Mouse (Mus musculus) intestine, embryonic 14.5 days (tissue): ENCODE data around the gene Nrf1. TPM values are rescaled to one million over a fixed set of nuclear protein-coding genes. Genes with fewer than 3 reads are reported as not detected.

Experiments
- ATAC-seq: fragments of 200-750 bp; cut with Nextera tagmentation; replicated peaks from 2 replicates; pipeline ENCODE4 v1.8.0; 2017; ENCODE audit warnings: low read depth, moderate number of reproducible peaks, moderate TSS enrichment, moderate library complexity; ENCODE audit not compliant: low FRiP score, low TSS enrichment
- DNase-seq: peaks from one replicate; pipeline ENCODE4 v3.0.0-alpha.2; 2018; ENCODE audit warnings: low spot score
- H3K27ac ChIP-seq: fragments of 300-500 bp; sonication (generic); 2 replicates; pipeline ENCODE4 v1.5.1; 2014; ENCODE audit warnings: low read depth, mild to moderate bottlenecking, control low read depth
- H3K27me3 ChIP-seq: fragments of 300-500 bp; sonication (generic); replicated peaks from 2 replicates; pipeline ENCODE4 v1.6.1; 2014; ENCODE audit warnings: low read length, control low read depth; ENCODE audit not compliant: control insufficient read depth, insufficient read depth
- H3K36me3 ChIP-seq: fragments of 300-500 bp; sonication (generic); 2 replicates; pipeline ENCODE4 v1.6.1; 2014; ENCODE audit warnings: low read length, control low read depth; ENCODE audit not compliant: control insufficient read depth, insufficient read depth
- H3K4me1 ChIP-seq: fragments of 300-500 bp; sonication (generic); replicated peaks from 2 replicates; pipeline ENCODE4 v1.6.1; 2014; ENCODE audit warnings: low read length, control low read depth, mixed read lengths; ENCODE audit not compliant: control insufficient read depth, insufficient read depth
- H3K4me2 ChIP-seq: fragments of 300-500 bp; sonication (generic); 2 replicates; pipeline ENCODE4 v1.6.1; 2014; ENCODE audit warnings: low read length
- H3K4me3 ChIP-seq: fragments of 300-500 bp; sonication (generic); 2 replicates; pipeline ENCODE4 v1.5.1; 2014; ENCODE audit warnings: low read depth, low read length, control low read depth, mixed read lengths
- H3K9ac ChIP-seq: fragments of 300-500 bp; sonication (generic); 2 replicates; pipeline ENCODE4 v1.6.1; 2014; ENCODE audit warnings: mild to moderate bottlenecking, low read length
- H3K9me3 ChIP-seq: fragments of 300-500 bp; sonication (generic); 2 replicates; pipeline ENCODE4 v1.6.1; 2016; ENCODE audit warnings: low read length, control low read depth; ENCODE audit not compliant: control insufficient read depth
- WGBS: fragments of 180-500 bp; shearing (Covaris S2); extraction: QIAGEN DNeasy Blood & Tissue Kit; methylation state at CpG from one replicate; pipeline ENCODE4 v1.1.7; 2014; 5-methylcytosine and 5-hydroxymethylcytosine counted together
- polyA plus RNA-seq: library from polyadenylated mRNA; unstranded; fragments of >200 nt; fragmentation: Nextera tagmentation; extraction: Ambion mirVana; gene quantifications from 2 replicates; pipeline ENCODE4 v1.2.1, GENCODE M21; 2014

Nrf1 gene
- polyA plus RNA-seq, 1 experiment from 2014 or later, result 54.0 TPM

- DNase-seq, result no peak
- Histone ChIP-seq H3K4me1 (no peaks in the 10 kb centered on the region), H3K27me3 (no peaks in the 10 kb centered on the region), H3K9ac (no peak overlapping the region), H3K36me3 (no peaks in the 10 kb centered on the region), H3K27ac (no peak overlapping the region), H3K9me3 (no peaks in the 10 kb centered on the region), H3K4me2 (no peak overlapping the region), H3K4me3 (no peak overlapping the region)
- ATAC-seq, result no peak
- WGBS, result 97% methylated on average over 1 of the region's 1 CpGs
Observed at GRCm38 (mm10) chr6:30021241-30021640, 26.5 kb upstream of the Nrf1 start.

DNA sequence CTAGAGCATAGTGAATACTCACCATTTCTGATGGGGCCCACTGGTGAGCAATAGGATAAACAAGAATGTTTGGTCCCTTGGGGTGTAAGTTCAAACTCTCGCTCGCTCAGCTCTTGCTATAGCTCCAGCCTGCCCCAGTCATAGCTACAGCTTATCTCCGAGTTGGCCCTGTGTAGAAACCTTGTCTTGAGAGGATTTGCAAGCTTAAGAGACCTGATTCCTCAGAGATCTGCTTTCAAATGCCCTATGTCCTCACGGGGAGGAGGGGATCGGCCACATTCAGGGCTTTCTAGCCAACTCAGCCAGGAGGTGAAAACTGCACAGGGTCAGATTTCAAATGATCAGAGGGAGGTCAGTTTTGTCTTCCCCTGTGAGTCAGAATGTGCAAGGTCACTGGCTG, 26.1 kb upstream of the Nrf1 start:
- H3K27me3 ChIP-seq, result no peaks in the 10 kb centered on the region
- ATAC-seq (no peak), DNase-seq (no peak)
- no peak overlapping the region for H3K4me3 ChIP-seq
- 65% methylated on average over 5 of the region's 5 CpGs for WGBS
- no peaks in the 10 kb centered on the region for H3K36me3 ChIP-seq
- H3K9ac ChIP-seq, result no peak overlapping the region
- no peak overlapping the region for H3K4me2 ChIP-seq
- no peak overlapping the region for H3K27ac ChIP-seq
- H3K4me1 ChIP-seq, result no peaks in the 10 kb centered on the region
- no peaks in the 10 kb centered on the region for H3K9me3 ChIP-seq

GRCm38 (mm10) chr6:30026799-30027198, 21.0 kb upstream of the Nrf1 start:
- H3K9me3 ChIP-seq, result no peaks in the 10 kb centered on the region
- no peak overlapping the region for H3K4me3 ChIP-seq
- H3K4me2 ChIP-seq, result no peak overlapping the region
- H3K27me3 ChIP-seq, result no peaks in the 10 kb centered on the region
- H3K4me1 ChIP-seq, result 0 out of 2 replicates have a peak, but pooled peaks cover 4% of the 10 kb centered on the region
- 0 out of 2 replicates have a peak overlapping the region, but pooled peaks have one; percentile 38 for H3K27ac ChIP-seq
- no peak overlapping the region for H3K9ac ChIP-seq
- ATAC-seq, result 0 out of 2 replicates have a peak, but pooled peaks have one; percentile 23
- WGBS, result 36% methylated on average over 10 of the region's 10 CpGs
- H3K36me3 ChIP-seq, result no peaks in the 10 kb centered on the region
- no peak for DNase-seq

- no peaks in the 10 kb centered on the region for H3K9me3 ChIP-seq
- H3K4me2 ChIP-seq, result no peak overlapping the region
- H3K9ac ChIP-seq, result no peak overlapping the region
- H3K27ac ChIP-seq, result no peak overlapping the region
- H3K4me3 ChIP-seq, result no peak overlapping the region
- WGBS, result 84% methylated on average over 4 of the region's 4 CpGs
- no peaks in the 10 kb centered on the region for H3K27me3 ChIP-seq
- no peak for ATAC-seq
- H3K36me3 ChIP-seq, result no peaks in the 10 kb centered on the region
- no peak for DNase-seq
- H3K4me1 ChIP-seq, result 0 out of 2 replicates have a peak, but pooled peaks cover 4% of the 10 kb centered on the region
Observed at GRCm38 (mm10) chr6:30028358-30028757, 19.4 kb upstream of the Nrf1 start.

DNA sequence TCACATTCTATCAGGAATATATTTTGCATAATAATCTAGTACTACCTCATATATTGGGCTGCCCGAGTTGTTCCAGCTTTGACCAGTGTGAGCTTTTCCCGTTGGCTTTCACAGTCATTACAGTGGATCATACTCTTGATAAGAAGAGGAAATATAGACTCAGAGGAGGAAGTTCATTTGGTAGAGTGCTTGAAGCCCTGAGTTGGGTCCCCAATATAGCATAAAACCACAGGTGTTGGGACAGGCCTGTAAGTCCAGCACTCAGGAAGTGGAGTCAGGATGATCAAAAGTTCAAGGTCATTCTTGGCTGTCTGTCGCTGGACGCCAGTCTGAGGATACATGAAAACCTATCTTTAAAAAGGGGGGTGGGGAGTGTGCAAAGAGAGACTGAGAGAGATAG, 12.7 kb upstream of the Nrf1 start:
- Histone ChIP-seq H3K9ac (no peak overlapping the region), H3K4me1 (no peaks in the 10 kb centered on the region), H3K9me3 (no peaks in the 10 kb centered on the region), H3K4me2 (no peak overlapping the region), H3K27ac (no peak overlapping the region), H3K4me3 (no peak overlapping the region), H3K27me3 (no peaks in the 10 kb centered on the region), H3K36me3 (no peaks in the 10 kb centered on the region)
- 79% methylated on average over 4 of the region's 4 CpGs for WGBS
- ATAC-seq (no peak), DNase-seq (no peak)

GRCm38 (mm10) chr6:30041498-30041897, 6.3 kb upstream of the Nrf1 start:
- Histone ChIP-seq H3K4me3 (no peak overlapping the region), H3K4me1 (no peaks in the 10 kb centered on the region), H3K4me2 (no peak overlapping the region), H3K27me3 (no peaks in the 10 kb centered on the region), H3K36me3 (no peaks in the 10 kb centered on the region), H3K9me3 (no peaks in the 10 kb centered on the region), H3K27ac (no peak overlapping the region), H3K9ac (no peak overlapping the region)
- no peak for DNase-seq
- 21% methylated on average over 1 of the region's 1 CpGs for WGBS
- no peak for ATAC-seq

DNA sequence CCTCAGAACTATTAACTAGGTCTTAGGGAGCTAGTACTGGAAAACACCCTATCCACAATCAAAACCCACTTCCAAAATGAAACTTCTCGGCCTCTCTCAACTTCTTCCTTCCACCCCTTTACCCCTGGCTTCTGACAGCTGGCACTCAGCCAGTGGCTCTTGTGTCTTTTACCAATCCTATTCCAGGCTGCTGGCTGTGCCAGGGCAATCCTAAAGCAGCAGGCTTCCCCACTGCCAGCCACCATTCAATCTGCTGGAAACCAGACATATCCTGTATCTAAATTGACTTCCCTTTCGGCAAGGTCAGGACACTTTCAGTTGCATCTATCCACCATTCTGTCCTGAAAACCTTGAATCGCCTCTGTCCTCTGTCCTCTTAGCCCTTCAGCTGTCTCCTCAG, 5.3 kb upstream of the Nrf1 start:
- Histone ChIP-seq H3K9ac (no peak overlapping the region), H3K4me3 (no peak overlapping the region), H3K27me3 (no peaks in the 10 kb centered on the region), H3K4me1 (no peaks in the 10 kb centered on the region), H3K36me3 (no peaks in the 10 kb centered on the region), H3K27ac (no peak overlapping the region), H3K4me2 (no peak overlapping the region), H3K9me3 (no peaks in the 10 kb centered on the region)
- DNase-seq (no peak), ATAC-seq (no peak)
- WGBS, result 74% methylated on average over 3 of the region's 3 CpGs

- Histone ChIP-seq H3K27me3 (no peaks in the 10 kb centered on the region), H3K27ac (peak overlapping the region; percentile 100), H3K4me3 (peak overlapping the region; percentile 83), H3K9ac (peak overlapping the region; percentile 99), H3K36me3 (peaks cover 6% of the 10 kb centered on the region; the same call in 1 of the 2 replicates), H3K4me2 (peak overlapping the region; percentile 74), H3K9me3 (no peaks in the 10 kb centered on the region), H3K4me1 (peaks cover 18% of the 10 kb centered on the region)
- WGBS, result 0% methylated on average over 31 of the region's 45 CpGs
- peak; percentile 88 for ATAC-seq
- no peak for DNase-seq
Observed at GRCm38 (mm10) chr6:30048163-30048500, 344 bp downstream of the Nrf1 start.

GRCm38 (mm10) chr6:30048501-30049353, 939 bp downstream of the Nrf1 start:
- DNase-seq, result peak; percentile 86
- under 1% methylated on average over 51 of the region's 54 CpGs for WGBS
- Histone ChIP-seq H3K36me3 (peaks cover 6% of the 10 kb centered on the region; the same call in 1 of the 2 replicates), H3K27ac (peak overlapping the region; percentile 100), H3K4me3 (peak overlapping the region; percentile 83), H3K4me1 (peaks cover 18% of the 10 kb centered on the region), H3K9ac (peak overlapping the region; percentile 99), H3K9me3 (no peaks in the 10 kb centered on the region), H3K4me2 (peak overlapping the region; percentile 74), H3K27me3 (no peaks in the 10 kb centered on the region)
- peak; percentile 59 for ATAC-seq
